Mouse (Mus musculus): ENCODE measurements at regions not wholly inside any gene's neighbourhood (a gene's known extent, or its start where the extent isn't known, plus 50 kb on each side); places are given as distances from the start of the nearest gene placed in this dataset.

GRCm38 (mm10) chr11:64801351-64801750, 177.5 kb upstream of the Elac2 start:
- peak; percentile 74 for DNase-seq

GRCm38 (mm10) chr11:64805567-64805966, 173.3 kb upstream of the Elac2 start:
- no peak for DNase-seq

GRCm38 (mm10) chr11:64812408-64812807, 166.4 kb upstream of the Elac2 start:
- no peak for DNase-seq

GRCm38 (mm10) chr11:64829429-64829828, 149.4 kb upstream of the Elac2 start:
- no peak for DNase-seq

- DNase-seq, result peak; percentile 35
Observed at GRCm38 (mm10) chr11:64832453-64832852, 146.4 kb upstream of the Elac2 start.

- no peak for DNase-seq
Observed at GRCm38 (mm10) chr11:64833786-64834185, 145.1 kb upstream of the Elac2 start.

- no peak for DNase-seq
Observed at GRCm38 (mm10) chr11:64836771-64837170, 142.1 kb upstream of the Elac2 start.

- DNase-seq, result no peak
Observed at GRCm38 (mm10) chr11:64841092-64841491, 137.7 kb upstream of the Elac2 start.

GRCm38 (mm10) chr11:64842775-64843530, 135.9 kb upstream of the Elac2 start:
- DNase-seq, result no peak

GRCm38 (mm10) chr11:64846577-64847147, 132.2 kb upstream of the Elac2 start:
- DNase-seq, result no peak

GRCm38 (mm10) chr11:64859636-64860035, 119.2 kb upstream of the Elac2 start:
- no peak for DNase-seq

GRCm38 (mm10) chr11:64880674-64881073, 98.2 kb upstream of the Elac2 start:
- peak; percentile 33 for DNase-seq

GRCm38 (mm10) chr11:64884518-64884917, 94.3 kb upstream of the Elac2 start:
- DNase-seq, result no peak

GRCm38 (mm10) chr11:64889335-64890020, 89.4 kb upstream of the Elac2 start:
- DNase-seq, result no peak

- peak; percentile 63 for DNase-seq
Observed at GRCm38 (mm10) chr11:64890776-64891175, 88.1 kb upstream of the Elac2 start.

- DNase-seq, result no peak
Observed at GRCm38 (mm10) chr11:64895804-64896466, 82.9 kb upstream of the Elac2 start.

- DNase-seq, result peak; percentile 82
Observed at GRCm38 (mm10) chr11:64898758-64899586, 79.9 kb upstream of the Elac2 start.

GRCm38 (mm10) chr11:64899587-64900278, 79.1 kb upstream of the Elac2 start:
- DNase-seq, result no peak

GRCm38 (mm10) chr11:64916783-64917182, 62.1 kb upstream of the Elac2 start:
- DNase-seq, result no peak

GRCm38 (mm10) chr11:64917301-64917700, 61.5 kb upstream of the Elac2 start:
- no peak for DNase-seq

- DNase-seq, result no peak
Observed at GRCm38 (mm10) chr11:64924989-64925388, 53.8 kb upstream of the Elac2 start.

GRCm38 (mm10) chr11:64925970-64926369, 52.9 kb upstream of the Elac2 start:
- no peak for DNase-seq

All from thymus, postnatal 25 days (tissue).